Mouse (Mus musculus) lung, adult 2 months (tissue): ENCODE results near the gene Actl10.

ENCODE experiments used
- CTCF ChIP-seq: fragments of 200-500 bp; IDR thresholded peaks from 2 replicates; pipeline ENCODE4 v1.5.1; 2011; ENCODE audit warnings: mild to moderate bottlenecking, low read length, control low read depth; ENCODE audit not compliant: insufficient read depth
- POLR2A ChIP-seq: fragments of 200-500 bp; IDR thresholded peaks from 2 replicates; pipeline ENCODE4 v1.6.1; 2011; ENCODE audit warnings: low read depth, mild to moderate bottlenecking, control low read depth, low read length, borderline replicate concordance; ENCODE audit errors: extremely low read depth

DNA sequence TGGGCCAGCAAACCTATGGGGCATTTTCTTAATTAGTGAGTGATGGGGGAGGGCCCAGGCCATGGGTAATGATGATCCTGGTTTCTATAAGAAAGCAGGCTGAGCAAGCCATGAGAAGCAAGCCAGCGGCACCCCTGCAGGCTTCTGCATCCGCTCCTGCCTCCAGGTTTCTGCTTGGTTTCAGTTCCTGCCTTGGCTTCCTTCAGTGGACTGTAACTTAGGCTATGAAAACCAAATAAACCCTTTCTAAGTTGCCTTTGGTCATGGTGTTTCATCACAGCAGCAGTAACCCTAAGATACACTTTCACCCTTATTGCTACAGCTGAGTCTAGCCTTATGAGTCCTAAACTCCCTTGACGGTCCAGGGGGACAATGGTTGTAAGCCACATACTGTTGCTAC, 45.8 kb downstream of the Actl10 start:
- TF ChIP-seq CTCF (no peak), POLR2A (no peak)
